Mouse (Mus musculus): ENCODE results near the gene Zdhhc14.

The Zdhhc14 gene

GRCm38 (mm10) chr17:5491801-5492745 is at the start of gene Zdhhc14:
Zdhhc14 (plus strand) TSS chr17:5492557.
- DNase-seq (ENCODE audit: low spot score in 2 of 2) = peak; percentile 85 to 88

- DNase-seq (ENCODE audit: low spot score in 2 of 2) = peak in 1 of 2 experiments; percentile 30
These were observed 49.1 kb upstream of the Zdhhc14 start for GRCm38 (mm10) chr17:5443260-5443659.

GRCm38 (mm10) chr17:5443751-5444150 is 48.6 kb upstream of the Zdhhc14 start:
- peak in 1 of 2 experiments; percentile 44 for DNase-seq (ENCODE audit: low spot score in 2 of 2)

GRCm38 (mm10) chr17:5453657-5454056 is 38.7 kb upstream of the Zdhhc14 start:
- DNase-seq (ENCODE audit: low spot score in 2 of 2) = no peak

- no peak for DNase-seq (ENCODE audit: low spot score in 2 of 2)
These were observed 28.4 kb upstream of the Zdhhc14 start for GRCm38 (mm10) chr17:5463912-5464311.

GRCm38 (mm10) chr17:5466736-5467135 is 25.6 kb upstream of the Zdhhc14 start:
- no peak for DNase-seq (ENCODE audit: low spot score in 2 of 2)

GRCm38 (mm10) chr17:5467177-5467576 is 25.2 kb upstream of the Zdhhc14 start:
- no peak for DNase-seq (ENCODE audit: low spot score in 2 of 2)

- no peak for DNase-seq (ENCODE audit: low spot score in 2 of 2)
These were observed 20.1 kb upstream of the Zdhhc14 start for GRCm38 (mm10) chr17:5472268-5472667.

- no peak for DNase-seq (ENCODE audit: low spot score in 2 of 2)
These were observed 16.2 kb upstream of the Zdhhc14 start for GRCm38 (mm10) chr17:5475960-5476725.

GRCm38 (mm10) chr17:5483456-5483855 is 8.9 kb upstream of the Zdhhc14 start:
- DNase-seq (ENCODE audit: low spot score in 2 of 2) = no peak

GRCm38 (mm10) chr17:5484663-5485062 is 7.7 kb upstream of the Zdhhc14 start:
- no peak for DNase-seq (ENCODE audit: low spot score in 2 of 2)

- no peak for DNase-seq (ENCODE audit: low spot score in 2 of 2)
These were observed 4.2 kb upstream of the Zdhhc14 start for GRCm38 (mm10) chr17:5488156-5488555.

GRCm38 (mm10) chr17:5490351-5490750 is 2.0 kb upstream of the Zdhhc14 start:
- DNase-seq (ENCODE audit: low spot score in 2 of 2) = no peak

- DNase-seq (ENCODE audit: low spot score in 2 of 2) = peak; percentile 80 to 85
These were observed 1.1 kb upstream of the Zdhhc14 start for GRCm38 (mm10) chr17:5491031-5491800.

GRCm38 (mm10) chr17:5492746-5493160 is 396 bp downstream of the Zdhhc14 start:
- DNase-seq (ENCODE audit: low spot score in 2 of 2) = no peak

GRCm38 (mm10) chr17:5493161-5493771 is 909 bp downstream of the Zdhhc14 start:
- no peak for DNase-seq (ENCODE audit: low spot score in 2 of 2)

- DNase-seq (ENCODE audit: low spot score in 2 of 2) = no peak
These were observed 1.5 kb downstream of the Zdhhc14 start for GRCm38 (mm10) chr17:5493809-5494208.

GRCm38 (mm10) chr17:5494832-5495231 is 2.5 kb downstream of the Zdhhc14 start:
- DNase-seq (ENCODE audit: low spot score in 2 of 2) = no peak

GRCm38 (mm10) chr17:5497695-5498094 is 5.3 kb downstream of the Zdhhc14 start:
- DNase-seq (ENCODE audit: low spot score in 2 of 2) = no peak

GRCm38 (mm10) chr17:5498996-5499395 is 6.6 kb downstream of the Zdhhc14 start:
- DNase-seq (ENCODE audit: low spot score in 2 of 2) = no peak
